Mouse (Mus musculus): Measurements from ENCODE around the gene Frmd4a.

DNA sequence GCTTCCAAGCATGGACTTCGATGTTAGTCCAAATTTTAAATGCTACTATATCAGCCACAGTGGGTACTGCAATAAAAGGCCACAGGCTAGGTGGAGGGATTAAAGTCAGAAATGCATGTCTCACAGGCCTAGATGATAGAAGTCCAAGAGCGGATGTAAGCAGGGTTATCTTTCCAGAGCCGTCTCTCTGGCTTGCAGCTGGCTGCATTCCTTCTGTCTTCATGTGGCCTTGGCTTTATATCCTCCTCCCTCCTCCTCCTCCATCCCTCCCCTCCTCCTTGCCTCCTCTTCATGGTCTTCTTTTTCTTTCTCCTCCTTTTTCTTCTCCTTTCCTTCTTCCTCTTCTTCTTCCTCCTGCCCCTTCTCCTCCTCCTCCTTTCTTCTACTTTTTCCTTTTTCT is 427.2 kb downstream of the Frmd4a start:
- TF ChIP-seq CTCF (IDR thresholded peaks at IDR 0.05; ENCODE audit: borderline replicate concordance, extremely low read depth, insufficient read depth, insufficient read length) (no peak), POLR2A (IDR thresholded peaks at IDR 0.05; ENCODE audit: borderline replicate concordance, extremely low read depth, insufficient read depth, insufficient read length, poor library complexity, severe bottlenecking) (no peak)
